Mouse (Mus musculus) cortical plate, adult 2 months (tissue): Measurements from ENCODE around the gene Tspoap1.

Experiments
- CTCF ChIP-seq: fragments of 200-500 bp; IDR thresholded peaks from 2 replicates; pipeline ENCODE4 v1.5.1; 2011; ENCODE audit warnings: mild to moderate bottlenecking, control low read depth, low read length; ENCODE audit not compliant: insufficient read depth; ENCODE audit errors: extremely low read depth
- POLR2A ChIP-seq: fragments of 200-500 bp; IDR thresholded peaks from 2 replicates; pipeline ENCODE4 v1.6.1; 2011; ENCODE audit warnings: mild to moderate bottlenecking, low read length, control low read depth; ENCODE audit not compliant: insufficient read depth; ENCODE audit errors: extremely low read depth

DNA sequence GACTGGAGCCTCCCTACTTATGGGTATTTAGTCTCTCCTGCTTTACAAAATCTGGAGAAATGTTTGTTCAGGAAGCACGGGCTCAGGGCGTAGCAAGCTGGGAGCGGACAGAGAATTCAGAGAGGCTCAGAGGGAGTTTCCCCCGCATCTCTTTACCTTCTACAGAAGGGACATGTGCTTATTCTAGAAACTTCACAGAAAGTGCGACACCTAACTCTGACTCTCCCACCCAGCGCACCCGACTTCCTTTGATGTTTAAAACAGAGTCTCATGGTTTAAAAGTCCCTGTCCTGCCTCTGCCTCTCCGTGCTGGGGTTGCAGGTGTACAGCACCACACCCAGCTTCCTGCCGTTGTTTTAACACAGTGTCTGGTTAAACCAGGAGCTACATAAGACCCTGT is 39.5 kb upstream of the Tspoap1 start:
- no peak for TF ChIP-seq POLR2A
- no peak for TF ChIP-seq CTCF
